8 mouse cellular contexts compared by ENCODE assay signal in genomic region chr9:21723377-21724146, GRCm38 (mm10). TPM values are rescaled to one million over a fixed set of nuclear protein-coding genes. Genes with fewer than 3 reads are reported as not detected.
DNase-seq lines count a peak whose midpoint lies in the region; ATAC-seq and TF ChIP-seq lines count a peak whose summit lies in the region.

Ldlr (plus strand) TSS chr9:21723483.

- H3K4me1 ChIP-seq in forebrain, embryonic 15.5 days, result peaks cover 31% of the 10 kb centered on the region
- peaks cover 4% of the 10 kb centered on the region; the same call in 1 of the 2 replicates for H3K4me1 ChIP-seq in lung, adult 2 months (ENCODE audit: control insufficient read depth, insufficient read depth, low read length)
- peaks cover 18% of the 10 kb centered on the region for H3K4me1 ChIP-seq in thymus, adult 2 months (replicated peaks; ENCODE audit: control insufficient read depth, insufficient read depth, low read length)

- H3K9ac ChIP-seq in forebrain, embryonic 15.5 days (replicated peaks), result peak within 1 kb of the TSS; percentile 75

- no peaks in the 10 kb centered on the region for H3K36me3 ChIP-seq in forebrain, embryonic 15.5 days
- H3K36me3 ChIP-seq in thymus, adult 2 months (ENCODE audit: control insufficient read depth, insufficient read depth, low read length), result no peaks in the 10 kb centered on the region

- peak within 1 kb of the TSS; percentile 96 for H3K27ac ChIP-seq in forebrain, embryonic 15.5 days (replicated peaks)
- no peak within 1 kb of the TSS for H3K27ac ChIP-seq in thymus, adult 2 months (ENCODE audit: control insufficient read depth, insufficient read depth, low read length)

- peak within 1 kb of the TSS; percentile 82 for H3K4me3 ChIP-seq in forebrain, embryonic 15.5 days
- H3K4me3 ChIP-seq in lung, adult 2 months (replicated peaks; ENCODE audit: extremely low read depth, low read depth, low read length), result peak within 1 kb of the TSS; percentile 86
- H3K4me3 ChIP-seq in thymus, adult 2 months (ENCODE audit: control insufficient read depth, insufficient read depth, low read length), result peak within 1 kb of the TSS; percentile 52

- intact Hi-C loops in heart, postnatal 25 days (cut with DNase I), result no loop called here

- ATAC-seq in forebrain, embryonic 15.5 days (replicated peaks), result peak; percentile 84
- peak; percentile 34; the same call in 1 of the 2 replicates for ATAC-seq in neutrophil, adult 5-6 weeks (ENCODE audit: extremely low read depth, insufficient number of reproducible peaks, low FRiP score, poor library complexity, severe bottlenecking)

- no peak for TF ChIP-seq CTCF in lung, adult 2 months (IDR thresholded peaks at IDR 0.05; ENCODE audit: insufficient read depth, low read length)
- no peak for TF ChIP-seq CTCF in thymus, adult 2 months (IDR thresholded peaks at IDR 0.05; ENCODE audit: borderline replicate concordance, control insufficient read depth, extremely low read depth, insufficient read depth, low read length, poor library complexity)

- no peaks in the 10 kb centered on the region for H3K27me3 ChIP-seq in forebrain, embryonic 15.5 days
- H3K27me3 ChIP-seq in thymus, adult 2 months (ENCODE audit: control insufficient read depth, insufficient read depth, low read length), result no peaks in the 10 kb centered on the region

- under 1% methylated on average over 47 of the region's 47 CpGs for WGBS in forebrain, embryonic 15.5 days
- under 1% methylated on average over 47 of the region's 47 CpGs for WGBS in lung, adult 2 months
- WGBS in thymus, adult 2 months, result under 1% methylated on average over 47 of the region's 47 CpGs

- peak; percentile 86; the same call in 1 of the 2 replicates for TF ChIP-seq POLR2A in lung, adult 2 months (IDR thresholded peaks at IDR 0.05; ENCODE audit: borderline replicate concordance, extremely low read depth, low read depth, low read length)
- no peak for TF ChIP-seq POLR2A in thymus, adult 2 months (IDR thresholded peaks at IDR 0.05; ENCODE audit: control insufficient read depth, extremely low read depth, insufficient read depth, low read length, poor library complexity)

- H3K9me3 ChIP-seq in forebrain, embryonic 15.5 days, result no peaks in the 10 kb centered on the region

- DNase-seq in ES-CJ7 (ENCODE audit: low read depth, low spot score), result peak; percentile 95
- DNase-seq in cerebellum, adult 11 months, result peak; percentile 72
- DNase-seq in heart, postnatal 25 days (ENCODE audit: low spot score), result peak; percentile 69
- DNase-seq in layer of hippocampus, adult 18-20 months (ENCODE audit: low spot score in 2 of 2), result peak; percentile 62 to 76
- peak; percentile 80 for DNase-seq in lung, adult 2 months
- peak; percentile 51 for DNase-seq in thymus, adult 2 months

- H3K4me2 ChIP-seq in forebrain, embryonic 15.5 days (replicated peaks), result peak within 1 kb of the TSS; percentile 88

RNA-seq across cellular contexts. Expression of gene Ldlr, which starts in this region (rescaled TPM):
- 15.9 and 17.3 TPM in 2 replicates for polyA plus RNA-seq in forebrain, embryonic 15.5 days (2015; fragmentation: Nextera tagmentation; extraction: Ambion mirVana)
- 1 to 10 TPM; 2.7 to 3.1 TPM for total RNA-seq in heart, postnatal 25 days (2021)
- total RNA-seq in layer of hippocampus, adult 18-20 months (2021), result 10 to 100 TPM; 13.1 to 15.4 TPM
- polyA plus RNA-seq in lung, adult 2 months (2012; rRNA removed), result 84.2 and 87.2 TPM in 2 replicates
- total RNA-seq in neutrophil, adult 5-6 weeks (2017), result 8.6 and 10.0 TPM in 2 replicates
- polyA plus RNA-seq in thymus, adult 2 months (2012; rRNA removed), result 23.9 and 30.5 TPM in 2 replicates
